Mouse (Mus musculus) retina, embryonic 14.5 days (tissue): ENCODE measurements around the gene Pdk4.

Experiments
- DNase-seq: peaks from one replicate; pipeline ENCODE4 v3.0.0-alpha.2; 2015; ENCODE audit warnings: low spot score

Gene Pdk4

DNA sequence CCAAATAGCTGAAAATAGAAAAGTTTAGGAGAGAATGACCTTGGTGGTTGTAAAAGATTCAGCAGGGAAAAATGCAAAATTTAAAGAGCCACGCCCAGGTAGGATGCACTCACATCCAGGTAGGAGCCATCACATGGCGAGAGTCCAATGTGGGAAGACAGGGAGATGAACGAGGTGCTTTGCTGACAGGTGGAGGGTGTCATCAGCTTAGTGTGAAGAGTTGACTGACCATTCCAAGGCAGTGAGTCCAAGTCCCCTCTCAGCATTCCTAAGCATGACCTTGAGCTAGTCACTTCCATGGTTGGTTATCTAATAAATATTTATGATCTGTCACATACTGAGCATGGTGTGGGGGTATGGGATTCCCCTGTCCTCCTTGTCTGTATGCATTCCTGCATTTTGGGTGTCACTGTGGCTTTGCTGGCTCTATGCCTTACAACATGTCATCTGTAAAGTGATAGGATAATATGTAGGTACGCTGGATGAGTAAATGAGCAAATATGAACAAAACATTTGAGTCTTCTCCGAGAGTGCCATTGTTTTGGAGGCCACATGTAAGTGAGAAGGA is 51.7 kb downstream of the Pdk4 start:
- no peak for DNase-seq

DNA sequence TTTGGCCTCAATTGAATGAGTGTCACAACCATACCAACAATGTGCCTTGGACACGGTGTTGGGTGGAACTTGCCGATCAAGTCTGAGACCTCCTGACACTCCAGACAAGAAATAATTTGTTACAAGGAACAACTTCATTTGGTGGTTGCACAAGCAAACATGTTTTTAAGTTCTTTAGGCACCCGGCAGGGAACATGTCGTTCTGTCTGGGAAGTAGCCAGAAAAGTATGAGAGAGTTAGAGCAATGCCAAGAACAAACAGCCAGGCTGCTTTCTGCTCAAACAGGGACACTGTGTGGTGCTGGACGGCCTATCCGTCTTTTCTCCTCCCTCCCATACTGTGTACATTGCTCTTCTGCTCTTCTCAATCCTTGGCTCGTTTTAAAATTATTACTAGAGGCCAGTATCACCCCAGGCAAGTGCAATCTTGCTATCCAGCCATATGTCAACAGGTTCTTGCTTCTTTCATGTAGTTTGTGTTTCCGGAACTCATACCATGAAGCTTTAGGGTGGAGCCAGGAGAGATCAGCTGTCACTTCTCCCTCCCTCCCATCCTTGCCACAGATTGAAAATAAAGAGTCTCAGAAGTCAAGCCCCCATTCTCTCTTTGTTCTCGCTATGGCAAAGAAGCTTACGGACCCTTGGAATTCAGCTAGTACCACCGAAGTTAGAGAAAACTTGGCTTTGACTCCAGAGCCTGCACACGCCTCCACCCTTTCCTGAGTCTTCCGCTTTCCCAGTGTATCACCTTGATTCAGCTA is 52.8 kb downstream of the Pdk4 start:
- DNase-seq: no peak

DNA sequence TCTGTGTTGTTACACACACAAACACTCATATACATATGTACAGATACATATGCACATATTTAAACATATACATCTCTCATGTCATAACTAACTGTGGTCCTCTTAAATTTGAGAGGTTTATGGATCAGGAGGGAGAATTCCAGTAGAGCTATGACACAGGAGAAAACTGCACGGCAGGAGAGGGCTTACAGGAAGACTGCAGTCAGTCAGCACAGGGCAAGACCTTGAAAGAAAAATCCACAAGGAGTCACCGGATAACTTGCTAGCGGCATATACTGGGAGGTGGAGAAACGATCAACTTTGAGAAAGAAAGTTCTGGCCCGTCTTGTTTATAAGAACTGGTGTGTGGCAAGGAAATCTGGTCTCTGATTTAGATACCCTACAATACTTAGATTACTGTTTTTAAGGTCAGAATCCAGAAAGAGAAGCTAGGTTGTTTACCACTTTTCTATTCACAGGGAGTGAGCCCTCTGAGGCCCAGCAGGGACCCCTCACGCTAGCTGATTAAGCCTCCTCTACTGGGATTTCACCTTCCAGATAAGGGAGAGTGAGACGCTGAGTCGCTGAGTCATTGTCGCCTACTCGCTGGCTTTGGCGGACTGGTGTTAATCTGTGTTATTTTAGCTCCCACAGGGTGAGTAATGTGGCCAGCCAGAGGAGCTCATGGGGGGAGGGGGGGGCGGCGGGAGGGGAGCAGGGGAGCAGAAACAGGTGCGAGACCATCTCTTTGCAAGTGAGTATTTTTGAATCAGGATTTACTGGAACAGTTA is 53.6 kb downstream of the Pdk4 start:
- peak; percentile 38 for DNase-seq

DNA sequence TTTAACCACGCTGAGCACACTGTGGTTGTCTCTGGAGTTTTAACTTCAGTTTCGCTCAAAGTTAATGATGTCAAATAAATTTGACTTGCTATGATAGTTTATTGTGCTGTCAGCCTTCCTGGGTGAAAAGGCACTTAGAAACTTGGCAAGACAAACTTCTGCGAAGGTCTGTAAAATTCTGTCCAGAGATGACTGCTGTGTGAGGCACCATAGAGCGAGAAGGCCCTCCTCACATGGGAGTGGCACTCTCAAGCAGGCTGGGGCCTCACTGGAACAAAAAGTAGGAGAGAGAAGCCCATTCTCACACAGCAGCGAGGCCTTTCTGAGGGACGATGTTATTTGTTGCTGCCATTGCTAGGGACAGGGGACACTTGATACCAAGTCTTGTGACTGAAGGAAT is 54.9 kb downstream of the Pdk4 start:
- DNase-seq: no peak

DNA sequence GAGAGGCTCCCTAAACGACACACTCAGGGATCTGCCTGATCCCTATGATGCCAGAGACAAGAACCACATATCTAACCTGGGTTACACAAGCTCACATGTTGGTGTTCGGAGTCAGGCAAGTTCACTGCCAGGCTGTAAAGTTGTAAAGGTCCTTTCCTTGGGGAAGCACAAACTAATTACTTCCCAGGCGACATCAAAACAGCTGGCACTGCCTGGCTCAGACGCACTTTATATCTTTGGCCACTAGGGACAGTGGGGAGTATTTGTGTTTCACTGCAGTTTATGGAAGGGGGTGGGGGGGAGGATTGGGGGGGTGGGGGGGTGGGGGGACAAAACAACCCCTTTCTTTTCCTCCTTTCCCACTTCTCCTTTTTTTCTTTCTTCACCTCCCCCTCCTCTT is 58.4 kb downstream of the Pdk4 start:
- peak; percentile 33 for DNase-seq

DNA sequence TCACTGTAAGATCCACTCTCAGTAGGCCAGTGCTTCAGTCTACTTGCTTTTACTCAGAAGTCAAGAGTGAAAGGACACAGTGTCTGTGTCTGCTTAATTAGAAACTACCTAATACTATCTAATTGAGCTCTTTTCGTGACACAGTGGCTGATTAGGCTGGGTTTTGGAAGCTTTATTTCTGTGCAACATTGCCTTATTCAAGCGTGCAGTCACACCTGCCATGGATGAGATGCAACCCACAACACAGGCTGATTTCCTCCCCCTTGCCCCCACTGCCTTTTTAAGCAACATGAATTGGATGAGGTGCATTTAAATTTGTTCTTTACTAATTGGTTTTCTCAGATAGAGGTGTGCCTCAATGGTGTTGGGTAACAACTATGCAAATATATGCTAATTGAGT is 62.2 kb downstream of the Pdk4 start:
- DNase-seq: no peak
